Mouse (Mus musculus) WW6 (cell line): ENCODE measurements around the gene Mrpl2.

Experiments used
- DNase-seq: peaks from one replicate; pipeline ENCODE4 v3.0.0-alpha.2; 2013; ENCODE audit warnings: low read depth, low spot score

The Mrpl2 gene

GRCm38 (mm10) chr17:46645561-46646321, at the start of gene Mrpl2, which contains the start of gene Klc4:
Gene Mrpl2, plus strand, starts transcription at chr17:46646229.
Gene Klc4, minus strand, starts transcription at chr17:46646022.
- DNase-seq = peak; percentile 97

- DNase-seq = no peak
These were observed 48.1 kb upstream of the Mrpl2 start for GRCm38 (mm10) chr17:46597956-46598355.

- no peak for DNase-seq
These were observed 47.1 kb upstream of the Mrpl2 start for GRCm38 (mm10) chr17:46598963-46599362.

- DNase-seq = no peak
These were observed 45.5 kb upstream of the Mrpl2 start for GRCm38 (mm10) chr17:46600569-46600968.

GRCm38 (mm10) chr17:46602212-46602611, 43.8 kb upstream of the Mrpl2 start:
- no peak for DNase-seq

- no peak for DNase-seq
These were observed 42.8 kb upstream of the Mrpl2 start for GRCm38 (mm10) chr17:46603229-46603628.

GRCm38 (mm10) chr17:46605126-46605525, 40.9 kb upstream of the Mrpl2 start:
- DNase-seq = no peak

- DNase-seq = no peak
These were observed 40.0 kb upstream of the Mrpl2 start for GRCm38 (mm10) chr17:46605987-46606386.

GRCm38 (mm10) chr17:46609721-46610514, 36.1 kb upstream of the Mrpl2 start:
- no peak for DNase-seq

GRCm38 (mm10) chr17:46611316-46611715, 34.7 kb upstream of the Mrpl2 start:
- DNase-seq = no peak

GRCm38 (mm10) chr17:46612189-46612588, 33.8 kb upstream of the Mrpl2 start:
- DNase-seq = no peak

GRCm38 (mm10) chr17:46612820-46613219, 33.2 kb upstream of the Mrpl2 start:
- DNase-seq = no peak

- DNase-seq = no peak
These were observed 32.8 kb upstream of the Mrpl2 start for GRCm38 (mm10) chr17:46613229-46613628.

GRCm38 (mm10) chr17:46617799-46618198, 28.2 kb upstream of the Mrpl2 start:
- DNase-seq = no peak

GRCm38 (mm10) chr17:46618394-46618768, 27.6 kb upstream of the Mrpl2 start:
- no peak for DNase-seq

- no peak for DNase-seq
These were observed 27.0 kb upstream of the Mrpl2 start for GRCm38 (mm10) chr17:46618769-46619682.

- DNase-seq = no peak
These were observed 26.2 kb upstream of the Mrpl2 start for GRCm38 (mm10) chr17:46619683-46620357.

GRCm38 (mm10) chr17:46621324-46621723, 24.7 kb upstream of the Mrpl2 start:
- DNase-seq = no peak

GRCm38 (mm10) chr17:46622269-46622668, 23.8 kb upstream of the Mrpl2 start:
- no peak for DNase-seq

GRCm38 (mm10) chr17:46623819-46624557, 22.0 kb upstream of the Mrpl2 start:
- DNase-seq = no peak
